Mouse (Mus musculus) hindbrain, embryonic 15.5 days (tissue): Measurements from ENCODE around the gene Krt86. TPM values are rescaled to one million over a fixed set of nuclear protein-coding genes. Genes with fewer than 3 reads are reported as not detected.

Source experiments
- ATAC-seq: fragments of 200-750 bp; cut with Nextera tagmentation; 2 replicates; pipeline ENCODE4 v1.8.0; 2017; ENCODE audit warnings: low read depth, moderate number of reproducible peaks, moderate TSS enrichment; ENCODE audit not compliant: low FRiP score
- H3K27ac ChIP-seq: fragments of 300-500 bp; sonication (generic); replicated peaks from 2 replicates; pipeline ENCODE4 v1.5.1; 2015; ENCODE audit warnings: mild to moderate bottlenecking, inconsistent platforms
- H3K27me3 ChIP-seq: fragments of 300-500 bp; sonication (generic); 2 replicates; pipeline ENCODE4 v1.6.1; 2015; ENCODE audit warnings: control low read depth, inconsistent platforms
- H3K36me3 ChIP-seq: fragments of 300-500 bp; sonication (generic); 2 replicates; pipeline ENCODE4 v1.6.1; 2015; ENCODE audit warnings: control low read depth, inconsistent platforms
- H3K4me1 ChIP-seq: fragments of 300-500 bp; sonication (generic); replicated peaks from 2 replicates; pipeline ENCODE4 v1.6.1; 2015; ENCODE audit warnings: control low read depth, inconsistent platforms
- H3K4me2 ChIP-seq: fragments of 300-500 bp; sonication (generic); 2 replicates; pipeline ENCODE4 v1.6.1; 2015; ENCODE audit warnings: moderate library complexity, mild to moderate bottlenecking, inconsistent platforms
- H3K4me3 ChIP-seq: fragments of 300-500 bp; sonication (generic); 2 replicates; pipeline ENCODE4 v1.5.1; 2015; ENCODE audit warnings: mild to moderate bottlenecking, inconsistent platforms
- H3K9ac ChIP-seq: fragments of 300-500 bp; sonication (generic); 2 replicates; pipeline ENCODE4 v1.6.1; 2015; ENCODE audit warnings: inconsistent platforms
- H3K9me3 ChIP-seq: fragments of 300-500 bp; sonication (generic); 2 replicates; pipeline ENCODE4 v1.6.1; 2016; ENCODE audit warnings: control low read depth, inconsistent platforms
- WGBS: fragments of 180-500 bp; shearing (Covaris S2); methylation state at CpG from one replicate; pipeline ENCODE4 v1.1.7; 2015; 5-methylcytosine and 5-hydroxymethylcytosine counted together
- polyA plus RNA-seq: library from polyadenylated mRNA; unstranded; fragments of >200 nt; fragmentation: Nextera tagmentation; extraction: Ambion mirVana; gene quantifications from 2 replicates; pipeline ENCODE4 v1.2.1, GENCODE M21; 2015

Gene Krt86
- polyA plus RNA-seq, 1 experiment from 2014 or later: 0.12 TPM

DNA sequence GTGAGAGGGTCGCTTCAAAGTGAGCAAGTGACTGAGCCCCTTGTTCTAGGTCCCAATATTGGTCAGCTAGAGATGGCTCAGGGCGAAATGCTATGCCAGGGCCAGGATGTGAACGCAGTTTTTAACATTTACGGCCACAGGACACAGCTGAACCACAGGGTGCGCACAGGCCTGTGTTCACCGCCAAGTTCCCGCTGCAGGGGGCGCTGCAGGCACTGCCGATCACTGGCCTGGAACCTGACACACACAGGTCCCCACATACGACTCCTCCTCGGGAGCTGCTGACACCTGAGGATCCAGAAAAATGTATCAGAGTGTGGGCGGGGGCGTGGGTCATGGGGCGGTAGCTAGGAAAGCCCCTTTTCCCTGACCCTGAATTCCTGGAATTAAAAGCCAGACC is 14.0 kb upstream of the Krt86 start:
- no peak for ATAC-seq
- Histone ChIP-seq H3K4me2 (no peak overlapping the region), H3K27ac (no peak overlapping the region), H3K9me3 (no peaks in the 10 kb centered on the region), H3K9ac (no peak overlapping the region), H3K36me3 (no peaks in the 10 kb centered on the region), H3K4me3 (no peak overlapping the region), H3K27me3 (no peaks in the 10 kb centered on the region), H3K4me1 (peaks cover 8% of the 10 kb centered on the region; the same call in 1 of the 2 replicates)
- WGBS: 85% methylated on average over 14 of the region's 14 CpGs

DNA sequence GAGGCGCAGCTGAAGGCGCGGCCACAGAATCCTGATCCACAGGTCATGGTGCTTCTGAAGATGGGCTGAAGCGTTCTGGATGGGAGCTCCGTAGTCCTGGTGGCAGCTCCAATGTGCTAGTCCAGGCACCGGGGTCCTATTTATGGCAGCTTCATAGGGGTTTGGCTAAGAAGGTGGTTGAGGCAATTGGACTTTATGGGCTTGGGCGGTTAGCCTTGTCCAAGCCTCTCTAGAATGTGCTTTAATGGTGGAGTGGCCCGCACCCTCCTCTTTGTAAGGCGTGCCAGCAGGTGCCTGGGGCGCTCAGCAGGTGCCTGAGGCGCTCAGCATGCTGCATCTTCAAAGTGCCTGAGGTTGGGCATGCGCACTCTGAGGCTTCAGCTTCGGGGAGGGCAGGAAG is 9.6 kb upstream of the Krt86 start, which contains the start of gene Krt81:
Gene Krt81, minus strand, starts transcription at position 101 of the 400 bp plus-strand sequence.
- Histone ChIP-seq H3K4me2 (no peak within 1 kb of the TSS), H3K36me3 (no peaks in the 10 kb centered on the region), H3K4me3 (no peak within 1 kb of the TSS), H3K9me3 (no peaks in the 10 kb centered on the region), H3K27me3 (no peaks in the 10 kb centered on the region), H3K27ac (no peak within 1 kb of the TSS), H3K9ac (no peak within 1 kb of the TSS), H3K4me1 (peaks cover 3% of the 10 kb centered on the region; the same call in 1 of the 2 replicates)
- WGBS: 84% methylated on average over 13 of the region's 13 CpGs
- no peak for ATAC-seq

DNA sequence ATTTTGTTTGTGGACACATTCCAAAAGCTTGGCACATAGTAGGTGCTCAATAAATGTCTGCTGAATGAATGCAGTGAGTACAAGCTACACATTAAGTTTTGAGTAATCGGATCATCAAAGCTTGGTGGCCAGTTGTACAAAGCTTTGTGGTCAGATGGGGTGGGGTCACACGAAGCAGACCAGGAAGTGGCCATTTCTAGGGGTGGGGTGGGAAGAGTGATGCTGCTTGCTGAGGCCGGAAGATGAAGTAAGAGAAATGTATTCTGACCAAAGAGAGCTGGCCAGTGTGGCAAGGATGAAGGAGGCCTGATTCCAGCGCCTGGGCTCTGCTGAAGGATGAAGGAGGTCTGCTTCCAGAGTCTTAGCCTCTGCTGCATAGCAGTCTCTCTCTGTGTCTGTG is 4.2 kb upstream of the Krt86 start:
- ATAC-seq: no peak
- H3K27ac ChIP-seq: no peak overlapping the region
- no peaks in the 10 kb centered on the region for H3K4me1 ChIP-seq
- no peaks in the 10 kb centered on the region for H3K9me3 ChIP-seq
- no peaks in the 10 kb centered on the region for H3K27me3 ChIP-seq
- H3K9ac ChIP-seq: no peak overlapping the region
- no peak overlapping the region for H3K4me2 ChIP-seq
- 92% methylated on average over 4 of the region's 4 CpGs for WGBS
- no peak overlapping the region for H3K4me3 ChIP-seq
- no peaks in the 10 kb centered on the region for H3K36me3 ChIP-seq

DNA sequence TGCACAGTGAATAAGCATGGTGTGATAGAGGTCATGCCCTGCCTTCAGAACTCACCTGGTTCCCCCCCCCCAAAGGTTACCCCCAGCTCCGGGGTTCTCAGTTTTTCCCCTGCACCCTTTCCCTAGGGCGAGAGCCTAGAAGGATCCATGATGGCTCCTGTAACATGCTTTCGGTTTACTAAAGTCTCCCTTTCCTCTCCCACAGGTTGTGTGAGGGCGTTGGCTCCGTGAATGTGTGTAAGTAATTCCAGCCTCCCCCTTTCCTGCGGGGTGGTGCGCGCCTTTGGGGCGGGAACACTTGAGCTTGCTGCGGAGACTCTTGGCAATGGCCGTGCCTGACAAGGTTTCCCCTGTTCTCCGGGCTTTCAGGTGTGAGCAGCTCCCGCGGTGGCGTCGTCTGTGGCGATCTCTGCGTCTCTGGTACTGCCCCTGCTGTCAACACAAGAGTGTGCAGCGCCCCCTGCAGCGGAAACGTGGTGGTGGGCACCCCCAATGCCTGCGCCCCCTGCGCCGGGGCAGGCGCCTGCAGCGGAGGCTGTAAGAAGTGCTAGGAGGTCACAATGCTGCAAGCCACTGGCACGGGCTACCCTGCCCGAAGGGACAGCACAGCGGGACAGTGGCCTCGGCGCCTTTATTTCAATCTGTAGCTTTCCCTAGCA is 5.9 kb downstream of the Krt86 start:
- peak overlapping the region; percentile 27 for H3K4me3 ChIP-seq
- H3K4me2 ChIP-seq: peak overlapping the region; percentile 75
- ATAC-seq: no peak
- H3K27me3 ChIP-seq: 0 out of 2 replicates have a peak, but pooled peaks cover 3% of the 10 kb centered on the region
- no peaks in the 10 kb centered on the region for H3K9me3 ChIP-seq
- WGBS: 10% methylated on average over 31 of the region's 31 CpGs
- no peak overlapping the region for H3K27ac ChIP-seq
- H3K9ac ChIP-seq: 0 out of 2 replicates have a peak overlapping the region, but pooled peaks have one; percentile 14
- peaks cover 11% of the 10 kb centered on the region for H3K4me1 ChIP-seq
- no peaks in the 10 kb centered on the region for H3K36me3 ChIP-seq

DNA sequence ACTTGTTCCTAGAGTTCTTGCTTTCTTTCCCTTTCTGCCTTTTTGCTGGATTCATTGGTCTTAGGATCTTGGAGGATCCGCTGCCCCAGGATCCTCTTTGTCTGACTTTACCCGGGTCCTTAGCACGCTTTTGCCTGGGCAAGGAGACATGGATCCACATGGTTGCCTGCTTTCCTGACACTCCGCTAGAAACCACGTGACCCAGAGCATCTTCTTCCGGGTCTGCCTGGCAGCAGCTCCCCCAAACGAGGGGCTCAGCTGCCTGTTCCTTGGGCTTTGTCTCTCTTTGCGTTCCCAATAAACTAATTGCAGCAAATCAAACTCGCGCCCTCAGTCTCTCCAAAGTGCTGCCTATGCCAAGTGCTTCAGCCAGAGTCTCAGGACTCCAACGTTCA is 6.4 kb downstream of the Krt86 start:
- Histone ChIP-seq H3K4me2 (peak overlapping the region; percentile 75), H3K36me3 (no peaks in the 10 kb centered on the region), H3K9me3 (no peaks in the 10 kb centered on the region), H3K4me1 (peaks cover 11% of the 10 kb centered on the region), H3K27me3 (0 out of 2 replicates have a peak, but pooled peaks cover 3% of the 10 kb centered on the region), H3K9ac (0 out of 2 replicates have a peak overlapping the region, but pooled peaks have one; percentile 14), H3K4me3 (peak overlapping the region; percentile 27), H3K27ac (no peak overlapping the region)
- WGBS: 31% methylated on average over 11 of the region's 11 CpGs
- no peak for ATAC-seq

DNA sequence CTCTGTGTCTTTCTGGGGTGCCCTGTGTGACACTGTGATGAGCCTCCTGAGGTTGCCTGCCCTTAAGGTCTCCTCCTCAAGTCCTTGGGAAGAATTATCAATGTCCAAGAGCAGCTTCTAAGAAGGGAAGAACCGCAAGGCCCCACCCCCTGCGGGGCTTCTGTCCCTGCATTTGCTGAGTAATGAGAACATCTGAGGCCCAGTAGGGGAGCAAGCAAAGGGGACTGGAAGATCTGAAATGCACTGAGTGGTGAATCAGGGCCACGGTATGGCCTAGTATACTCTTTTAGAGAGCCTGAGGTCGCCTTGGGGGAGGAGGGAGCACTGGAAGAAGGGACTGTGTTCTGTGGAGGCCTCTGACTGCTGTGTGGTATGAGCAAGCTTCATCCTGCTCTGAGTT is 8.8 kb downstream of the Krt86 start:
- Histone ChIP-seq H3K36me3 (no peaks in the 10 kb centered on the region), H3K9me3 (no peaks in the 10 kb centered on the region), H3K4me1 (peaks cover 11% of the 10 kb centered on the region), H3K9ac (no peak overlapping the region), H3K4me2 (no peak overlapping the region), H3K27me3 (0 out of 2 replicates have a peak, but pooled peaks cover 3% of the 10 kb centered on the region), H3K27ac (no peak overlapping the region), H3K4me3 (no peak overlapping the region)
- no peak for ATAC-seq
- 40% methylated on average over 4 of the region's 4 CpGs for WGBS

DNA sequence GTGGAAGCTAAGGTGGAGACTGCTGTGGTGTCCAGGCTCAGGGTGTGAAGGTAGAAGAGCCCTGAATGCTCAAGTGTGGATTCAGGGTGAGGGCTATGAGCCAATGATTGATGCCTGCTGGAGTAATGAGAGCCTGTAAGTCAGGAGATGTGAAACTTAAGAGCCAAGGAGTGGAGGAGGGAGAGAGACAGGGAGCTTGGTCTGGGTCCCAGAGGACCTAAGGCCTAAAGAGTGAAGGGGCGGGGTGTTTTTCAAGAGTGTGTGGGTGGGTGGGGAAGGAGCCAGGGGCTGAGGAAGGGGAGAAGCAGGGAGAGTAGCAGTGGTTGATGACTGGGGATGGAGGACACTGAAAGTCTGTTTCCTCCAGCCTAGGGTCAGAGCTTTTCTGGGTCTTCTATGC is 10.4 kb downstream of the Krt86 start:
- no peak overlapping the region for H3K4me3 ChIP-seq
- H3K27me3 ChIP-seq: 0 out of 2 replicates have a peak, but pooled peaks cover under 1% of the 10 kb centered on the region
- no peak overlapping the region for H3K9ac ChIP-seq
- no peaks in the 10 kb centered on the region for H3K36me3 ChIP-seq
- 69% methylated on average over 1 of the region's 1 CpGs for WGBS
- H3K4me1 ChIP-seq: peaks cover 11% of the 10 kb centered on the region
- ATAC-seq: no peak
- H3K4me2 ChIP-seq: no peak overlapping the region
- no peak overlapping the region for H3K27ac ChIP-seq
- no peaks in the 10 kb centered on the region for H3K9me3 ChIP-seq

DNA sequence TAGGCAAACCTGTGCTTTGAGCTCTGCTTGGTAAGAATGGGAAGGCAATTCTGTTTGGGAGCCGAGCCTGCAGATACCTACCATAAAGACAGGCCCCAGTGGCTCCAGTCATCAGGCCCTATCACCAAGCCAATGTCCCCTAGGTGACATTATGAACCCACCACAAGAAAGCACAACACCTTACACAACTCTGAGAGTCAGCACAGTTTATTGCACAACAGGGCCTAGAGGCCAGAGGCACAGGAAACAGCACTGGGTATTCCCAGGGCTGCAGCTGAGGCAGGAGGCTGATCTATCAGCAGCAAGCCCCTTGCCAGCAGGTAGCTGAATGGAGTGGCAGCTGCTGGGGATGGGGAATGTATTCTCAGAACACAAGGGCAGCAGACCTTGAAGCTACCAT is 11.7 kb downstream of the Krt86 start:
- ATAC-seq: no peak
- H3K4me3 ChIP-seq: no peak overlapping the region
- no peaks in the 10 kb centered on the region for H3K27me3 ChIP-seq
- no peaks in the 10 kb centered on the region for H3K36me3 ChIP-seq
- no peak overlapping the region for H3K27ac ChIP-seq
- no peak overlapping the region for H3K4me2 ChIP-seq
- whole genome bisulfite sequencing: 85% methylated on average over 1 of the region's 1 CpGs
- no peak overlapping the region for H3K9ac ChIP-seq
- H3K9me3 ChIP-seq: no peaks in the 10 kb centered on the region
- no peaks in the 10 kb centered on the region for H3K4me1 ChIP-seq

DNA sequence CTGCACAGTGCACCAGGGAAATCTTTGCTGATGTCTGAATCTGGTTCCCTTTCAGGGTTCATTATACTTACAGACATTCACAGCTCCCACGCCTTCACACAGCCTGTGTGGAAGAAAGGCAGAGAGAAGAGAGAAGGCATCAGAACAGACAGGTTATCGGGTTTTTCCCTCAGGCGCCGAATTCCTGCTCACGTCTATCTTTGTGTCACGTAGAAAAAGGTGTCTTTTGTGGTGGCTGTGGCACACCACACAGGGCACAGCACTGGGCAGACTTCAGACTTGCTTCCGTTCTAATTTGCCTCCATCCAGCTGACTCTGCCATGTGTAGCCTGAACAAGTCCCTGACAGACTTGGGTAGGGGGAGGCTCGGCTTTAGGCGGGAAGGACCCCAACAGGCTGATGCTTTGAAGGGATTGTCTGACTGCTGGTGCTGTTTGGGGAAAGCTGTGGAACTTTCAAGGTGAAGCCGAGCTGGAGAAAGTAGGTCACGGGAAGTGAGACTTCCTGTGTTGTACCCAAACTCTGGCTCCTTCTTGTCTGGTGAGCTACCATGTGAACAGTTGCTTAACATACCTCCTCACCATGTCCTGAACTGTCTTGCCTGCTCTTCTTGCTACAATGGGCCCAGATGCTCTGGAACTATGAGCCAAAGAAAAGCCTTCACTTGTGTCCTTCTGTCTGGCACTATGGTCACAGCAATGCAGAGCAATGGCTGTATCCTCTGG is 12.8 kb downstream of the Krt86 start:
- no peaks in the 10 kb centered on the region for H3K27me3 ChIP-seq
- H3K27ac ChIP-seq: no peak overlapping the region
- no peaks in the 10 kb centered on the region for H3K9me3 ChIP-seq
- H3K36me3 ChIP-seq: no peaks in the 10 kb centered on the region
- no peaks in the 10 kb centered on the region for H3K4me1 ChIP-seq
- H3K4me2 ChIP-seq: no peak overlapping the region
- no peak overlapping the region for H3K4me3 ChIP-seq
- ATAC-seq: no peak
- 89% methylated on average over 11 of the region's 11 CpGs for WGBS
- H3K9ac ChIP-seq: no peak overlapping the region

DNA sequence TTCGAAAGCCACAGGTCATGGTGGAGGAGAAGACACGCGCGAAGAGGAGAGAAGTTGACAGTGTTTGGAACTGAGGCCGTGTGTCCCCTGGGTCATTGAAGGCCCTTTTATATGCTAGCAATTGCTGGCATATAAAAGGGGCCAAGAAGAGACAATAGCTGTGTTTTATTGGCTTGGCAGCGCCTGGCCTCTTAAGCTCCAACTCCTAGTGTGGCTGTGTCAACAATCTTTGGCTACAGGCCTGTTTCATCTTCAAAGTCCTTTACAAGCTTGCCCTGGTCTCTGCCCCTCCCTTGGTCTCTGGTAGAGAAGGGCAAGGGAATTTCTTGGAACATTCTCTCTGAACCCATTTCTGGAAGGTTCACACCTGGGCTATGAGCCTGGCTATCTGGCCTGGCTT is 18.2 kb downstream of the Krt86 start, which contains the start of gene Krt83:
Gene Krt83, minus strand, starts transcription at position 82 of the 400 bp plus-strand sequence.
- Histone ChIP-seq H3K36me3 (no peaks in the 10 kb centered on the region), H3K9me3 (no peaks in the 10 kb centered on the region), H3K4me2 (no peak within 1 kb of the TSS), H3K27ac (no peak within 1 kb of the TSS), H3K27me3 (no peaks in the 10 kb centered on the region), H3K4me3 (no peak within 1 kb of the TSS), H3K4me1 (no peaks in the 10 kb centered on the region), H3K9ac (no peak within 1 kb of the TSS)
- ATAC-seq: no peak
- 58% methylated on average over 6 of the region's 6 CpGs for WGBS

DNA sequence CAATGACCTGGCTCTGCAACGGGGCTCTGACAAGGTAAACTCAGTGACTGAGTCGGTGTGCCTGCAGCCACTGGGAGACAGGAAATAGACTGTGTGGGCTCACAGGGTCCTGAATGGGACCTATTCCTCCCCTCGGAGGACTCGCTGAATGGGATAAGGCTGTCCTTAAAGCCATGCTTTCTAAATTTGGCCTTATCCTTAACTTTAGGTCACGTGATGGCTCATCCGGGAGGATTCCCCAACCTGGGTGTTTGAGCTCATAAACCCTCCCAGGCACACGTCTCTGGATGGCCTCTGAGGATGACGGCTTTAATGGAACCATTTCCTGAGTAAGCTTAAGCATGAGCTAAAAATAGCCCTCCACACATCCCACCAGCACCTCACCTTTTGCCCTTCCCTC is 19.4 kb downstream of the Krt86 start:
- Histone ChIP-seq H3K27me3 (no peaks in the 10 kb centered on the region), H3K4me1 (no peaks in the 10 kb centered on the region), H3K36me3 (no peaks in the 10 kb centered on the region), H3K9ac (no peak overlapping the region), H3K4me3 (no peak overlapping the region), H3K4me2 (no peak overlapping the region), H3K9me3 (no peaks in the 10 kb centered on the region), H3K27ac (no peak overlapping the region)
- no peak for ATAC-seq
- 75% methylated on average over 8 of the region's 8 CpGs for WGBS

DNA sequence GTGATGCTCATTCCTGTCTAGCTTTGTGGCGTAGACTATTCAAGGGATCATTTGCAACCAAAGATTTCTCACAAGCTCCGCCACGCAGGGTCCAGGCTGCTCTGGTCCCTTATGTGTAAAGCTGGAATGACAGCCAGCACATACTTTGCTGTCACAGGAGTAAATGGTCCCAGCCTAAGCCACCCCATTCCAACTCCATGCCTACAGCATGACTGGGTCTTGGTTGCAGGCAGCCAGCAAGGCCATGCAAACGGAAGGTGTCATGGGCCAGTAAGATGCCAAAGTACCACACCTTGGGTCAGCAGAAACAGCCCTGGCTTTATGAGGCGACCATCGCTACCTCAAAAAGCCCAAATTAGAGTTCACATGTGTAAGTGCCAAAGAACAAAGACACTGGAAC is 20.4 kb downstream of the Krt86 start:
- no peak overlapping the region for H3K4me2 ChIP-seq
- no peaks in the 10 kb centered on the region for H3K36me3 ChIP-seq
- no peaks in the 10 kb centered on the region for H3K9me3 ChIP-seq
- H3K4me1 ChIP-seq: no peaks in the 10 kb centered on the region
- H3K4me3 ChIP-seq: no peak overlapping the region
- H3K27ac ChIP-seq: no peak overlapping the region
- no peak for ATAC-seq
- H3K27me3 ChIP-seq: no peaks in the 10 kb centered on the region
- no peak overlapping the region for H3K9ac ChIP-seq
- WGBS: 96% methylated on average over 6 of the region's 6 CpGs
